Mouse (Mus musculus) activated CD4-positive, CD25-positive, alpha-beta regulatory T cell, adult 4 months (primary cell): ENCODE results near the gene Atf5. TPM values are rescaled to one million over a fixed set of nuclear protein-coding genes. Genes with fewer than 3 reads are reported as not detected.

ENCODE experiments used
- ATAC-seq: one replicate; pipeline ENCODE4 v1.8.0; 2017
- polyA plus RNA-seq, 2 experiments: library from polyadenylated mRNA; unstranded; fragments of 100-300 nt; shearing (Covaris generic); gene quantifications; one replicate each; pipeline ENCODE4 v1.2.1; 2017

Gene Atf5
- polyA plus RNA-seq, 2 experiments from 2014 or later, result 1.1 TPM; not detected in 1

DNA sequence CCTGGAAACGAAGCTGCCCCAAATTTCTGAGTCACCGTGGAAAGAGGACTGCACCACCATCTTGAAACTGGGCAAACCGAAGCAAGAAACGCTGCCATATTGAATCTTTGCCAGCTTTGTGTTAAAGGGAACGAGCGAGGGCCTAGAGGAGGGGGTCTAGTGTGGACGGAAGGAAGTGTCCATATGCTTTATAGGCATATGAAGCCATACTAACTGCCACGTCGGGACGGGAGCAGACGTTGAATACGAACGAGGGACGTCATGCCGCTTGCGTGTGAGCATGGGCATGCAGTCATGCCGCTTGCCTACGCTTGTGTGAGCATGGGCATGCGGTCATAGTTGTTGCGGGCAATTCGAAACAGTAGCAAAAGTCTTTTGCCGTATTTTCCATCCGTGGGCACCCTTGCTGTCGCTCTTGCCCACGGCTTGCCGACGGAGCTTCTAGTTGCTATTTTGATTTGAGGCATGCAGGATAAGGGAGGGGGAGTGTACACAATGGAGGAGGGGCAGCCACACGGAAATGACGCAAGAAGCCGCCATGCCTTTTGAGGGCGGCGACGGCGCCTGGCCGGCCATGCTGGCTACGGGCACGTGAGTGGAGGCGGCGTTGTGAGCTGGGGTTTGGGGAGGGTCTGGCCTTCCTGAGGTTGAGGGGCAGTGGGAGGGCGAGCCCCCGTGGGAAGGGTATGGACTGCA is 33.1 kb upstream of the Atf5 start:
- peak; percentile 42 for ATAC-seq

DNA sequence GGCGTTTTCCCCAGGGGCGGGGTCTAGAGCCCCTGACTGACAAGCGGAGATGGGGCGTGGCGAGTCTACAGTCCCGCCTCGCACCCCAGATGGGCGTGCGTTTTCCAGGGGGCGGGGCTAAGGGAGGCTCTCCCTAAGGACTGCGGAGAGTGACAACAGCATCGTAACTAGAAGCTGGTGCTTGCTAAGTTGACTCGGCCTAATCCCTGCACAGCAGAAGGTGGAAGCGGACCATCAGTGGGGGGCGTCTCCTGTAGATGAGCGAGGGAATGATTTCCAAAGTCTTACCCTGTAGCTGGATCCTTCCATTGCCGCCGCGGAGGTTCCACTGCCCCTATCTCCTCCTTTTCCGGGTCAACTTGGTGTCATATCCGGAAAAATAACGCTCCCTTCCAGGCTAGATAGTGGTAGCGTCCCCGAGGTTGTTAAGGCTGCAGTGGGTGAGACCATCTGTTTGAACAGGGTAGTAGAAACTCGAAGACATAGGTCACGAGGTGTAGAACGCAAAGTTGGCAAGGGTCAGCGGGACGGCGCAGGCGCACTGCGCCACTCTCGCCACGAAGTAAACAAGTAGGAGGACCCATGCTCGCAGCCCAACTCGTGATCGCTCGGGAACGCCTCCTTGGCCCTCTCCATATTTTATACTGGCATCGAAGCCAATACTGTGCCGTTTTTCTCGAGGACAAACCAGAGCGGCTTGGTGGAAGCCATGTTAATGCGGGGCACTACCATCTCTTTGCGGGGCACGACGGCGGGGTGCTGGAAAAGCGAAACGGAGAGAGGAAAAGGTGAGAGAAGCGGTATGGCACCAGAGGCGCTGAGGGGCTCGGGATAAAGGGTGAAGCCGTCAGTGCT is 32.3 kb upstream of the Atf5 start, which contains the start of the genes Akt1s1 and Tbc1d17:
Akt1s1 (plus strand) TSS at position 431 of the 855 bp plus-strand sequence.
Tbc1d17 (minus strand) TSS at position 519 of the 855 bp plus-strand sequence.
- ATAC-seq, result peak; percentile 82

DNA sequence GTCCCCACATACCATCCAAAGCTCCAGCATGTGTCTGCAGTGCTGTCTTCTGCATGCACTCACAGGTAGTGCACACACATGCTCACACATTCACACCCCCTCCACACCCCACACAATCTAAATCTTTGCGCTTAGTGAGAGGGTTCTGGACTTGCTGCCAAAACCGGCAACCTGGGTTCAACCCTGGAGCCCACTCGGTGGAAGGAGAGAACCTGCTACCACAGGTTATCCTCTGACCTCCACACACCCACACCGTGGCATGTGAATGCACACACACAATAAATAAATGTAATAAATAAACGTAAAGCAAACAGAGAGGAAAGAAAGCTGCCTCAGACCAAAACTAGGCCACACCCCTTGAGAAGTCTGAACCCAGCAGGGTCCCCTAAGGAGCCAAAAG is 31.3 kb upstream of the Atf5 start:
- ATAC-seq, result no peak

GRCm38 (mm10) chr7:44846804-44847203 is 30.3 kb upstream of the Atf5 start:
- no peak for ATAC-seq

- ATAC-seq, result no peak
Measured at GRCm38 (mm10) chr7:44845006-44845405, 28.5 kb upstream of the Atf5 start.

DNA sequence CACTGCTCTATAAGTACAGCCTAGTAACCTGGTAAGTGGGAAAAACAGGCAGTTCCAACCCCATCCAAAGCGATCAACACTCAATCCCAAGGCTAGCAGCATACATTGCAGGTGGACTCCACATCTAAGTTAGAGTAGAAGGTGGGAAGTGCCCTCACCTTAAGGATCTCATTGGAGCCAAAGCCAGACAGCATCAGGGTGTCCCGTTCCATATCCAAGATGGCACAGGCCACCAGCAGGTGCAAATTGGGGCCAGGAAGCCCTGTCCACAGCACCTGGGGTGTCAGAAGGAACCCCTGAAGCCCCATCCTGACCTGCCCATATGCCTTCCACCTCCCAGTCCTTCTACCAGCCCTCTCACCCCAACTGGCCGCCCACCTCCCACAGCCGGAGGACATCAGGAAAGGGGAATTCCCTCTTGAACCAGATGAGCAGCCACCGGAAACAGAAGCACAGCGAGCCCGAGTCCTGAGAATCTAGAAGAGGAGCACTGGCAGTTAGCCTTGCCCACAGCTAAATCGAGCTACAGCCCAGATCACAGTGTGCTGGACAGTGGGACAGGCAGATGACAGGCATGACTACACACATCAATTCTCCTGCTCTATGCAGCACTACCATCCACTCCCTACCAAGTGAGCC is 25.5 kb upstream of the Atf5 start:
- no peak for ATAC-seq

DNA sequence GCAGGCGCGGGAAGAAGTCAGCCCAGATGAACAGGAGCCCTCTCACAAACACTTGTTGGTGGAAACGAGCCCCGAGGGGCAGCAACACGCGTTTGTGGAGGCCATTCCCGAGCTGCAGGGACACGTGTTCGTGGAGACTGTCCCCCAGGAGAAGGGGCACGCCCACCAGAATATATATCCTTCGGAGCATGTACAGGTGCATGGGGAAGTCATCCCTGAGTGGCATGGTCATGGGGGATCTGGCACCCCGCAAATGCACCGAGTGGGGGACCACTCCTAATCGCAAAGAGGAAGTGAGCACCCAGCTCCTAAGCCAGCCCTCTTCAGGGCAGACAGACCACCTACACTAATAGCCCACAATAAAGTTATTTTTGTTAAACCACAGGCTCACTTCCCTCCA is 24.0 kb upstream of the Atf5 start:
- no peak for ATAC-seq

- ATAC-seq, result peak; percentile 63
Measured at GRCm38 (mm10) chr7:44839491-44840191, 23.2 kb upstream of the Atf5 start.

GRCm38 (mm10) chr7:44839171-44839490 is 22.7 kb upstream of the Atf5 start:
- ATAC-seq, result peak; percentile 34

DNA sequence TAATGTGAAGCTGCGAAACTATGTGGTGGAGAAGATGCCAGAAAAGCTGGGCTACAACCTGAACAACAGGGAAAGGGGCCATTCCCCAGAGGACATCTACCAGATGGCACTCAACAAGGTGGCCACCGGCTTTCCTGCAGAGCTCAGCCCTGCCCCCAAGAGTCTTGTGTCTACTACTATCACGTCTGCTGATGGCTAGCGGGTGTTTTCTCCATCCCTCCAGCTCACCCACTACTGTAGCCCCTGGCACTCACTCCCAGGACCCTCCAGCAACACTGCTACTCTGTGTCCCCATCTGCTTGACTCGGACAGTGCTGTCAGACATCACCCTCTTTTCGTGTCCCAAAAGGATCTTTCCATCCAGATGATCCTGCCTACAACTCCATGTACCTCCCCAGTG is 21.6 kb upstream of the Atf5 start:
- ATAC-seq, result no peak

DNA sequence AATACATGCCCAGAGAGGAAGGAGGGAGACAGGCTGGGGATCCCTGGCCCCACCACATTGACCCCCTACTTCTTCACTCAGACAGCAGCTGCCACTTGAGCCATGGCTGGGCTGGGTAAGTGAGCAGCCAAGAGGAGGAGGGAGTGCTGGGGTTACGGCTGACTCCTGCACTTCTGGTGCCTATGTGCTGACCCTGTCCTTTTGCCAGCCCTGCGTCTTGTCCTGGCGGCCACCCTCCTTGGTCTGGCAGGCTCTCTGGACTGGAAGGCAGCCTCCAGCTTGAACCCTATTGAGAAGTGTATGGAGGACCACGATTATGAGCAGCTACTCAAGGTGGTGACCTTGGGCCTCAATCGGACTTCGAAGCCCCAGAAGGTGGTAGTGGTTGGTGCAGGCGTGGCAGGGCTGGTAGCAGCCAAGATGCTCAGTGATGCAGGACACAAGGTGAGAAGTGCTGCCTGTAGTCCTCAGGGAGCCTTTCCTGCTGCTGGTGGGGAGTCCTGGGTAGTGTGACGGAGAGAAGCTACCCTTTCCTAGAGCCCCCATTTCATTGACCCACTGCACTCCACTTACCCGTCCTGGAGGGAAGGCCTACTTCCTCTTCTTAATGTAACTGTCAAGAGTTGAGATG is 20.1 kb upstream of the Atf5 start:
- ATAC-seq, result no peak

- ATAC-seq, result no peak
Measured at GRCm38 (mm10) chr7:44836016-44836404, 19.6 kb upstream of the Atf5 start.

DNA sequence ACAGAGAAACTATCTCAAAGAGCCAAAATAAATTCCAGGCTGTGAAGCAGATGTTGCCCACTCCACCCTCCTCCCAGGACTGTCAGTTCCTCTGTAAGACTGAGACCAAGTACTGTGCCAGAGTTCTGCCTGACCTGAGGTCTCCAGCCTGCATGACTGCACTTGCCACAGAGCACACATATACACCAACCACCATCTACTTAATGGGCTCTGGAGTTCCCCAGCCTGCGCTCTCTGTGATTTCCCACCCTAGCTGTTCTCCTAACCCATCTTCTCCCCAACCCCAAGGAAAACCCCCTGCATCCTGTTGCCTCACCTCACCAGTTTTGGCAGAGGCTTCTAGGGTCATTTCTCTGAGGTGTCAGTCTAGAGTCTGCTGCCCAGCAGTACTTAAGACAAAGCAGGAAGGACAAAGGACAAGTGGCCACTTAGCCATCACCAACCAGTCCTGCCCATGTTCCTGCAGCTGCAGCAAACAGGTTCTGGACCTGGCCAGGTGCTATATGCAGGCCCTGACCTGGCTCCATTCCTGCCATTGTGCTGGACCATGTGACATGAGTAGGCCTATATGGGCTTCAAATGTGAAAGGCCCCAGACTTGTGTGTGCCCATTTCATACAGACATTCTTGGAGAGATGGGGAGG is 19.0 kb upstream of the Atf5 start:
- no peak for ATAC-seq

DNA sequence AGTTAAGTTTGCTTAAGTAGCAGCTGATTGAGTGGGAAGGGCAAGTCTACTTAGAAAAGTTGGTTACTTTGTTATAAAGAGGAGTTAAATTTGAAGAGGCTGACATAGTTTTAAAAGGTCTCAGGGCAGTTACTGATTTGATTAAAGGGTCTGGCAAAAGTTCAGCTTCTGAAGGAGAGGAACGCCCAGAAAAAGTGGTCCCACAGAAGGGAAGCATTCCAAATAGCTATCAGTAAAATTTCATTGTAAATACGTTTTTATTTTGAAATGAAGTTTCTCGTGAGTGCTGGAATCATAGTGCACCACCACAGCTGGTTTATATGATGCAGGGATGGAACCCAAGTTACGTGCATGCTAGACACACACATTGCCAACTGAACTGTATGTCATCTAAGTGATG is 16.3 kb upstream of the Atf5 start:
- no peak for ATAC-seq

DNA sequence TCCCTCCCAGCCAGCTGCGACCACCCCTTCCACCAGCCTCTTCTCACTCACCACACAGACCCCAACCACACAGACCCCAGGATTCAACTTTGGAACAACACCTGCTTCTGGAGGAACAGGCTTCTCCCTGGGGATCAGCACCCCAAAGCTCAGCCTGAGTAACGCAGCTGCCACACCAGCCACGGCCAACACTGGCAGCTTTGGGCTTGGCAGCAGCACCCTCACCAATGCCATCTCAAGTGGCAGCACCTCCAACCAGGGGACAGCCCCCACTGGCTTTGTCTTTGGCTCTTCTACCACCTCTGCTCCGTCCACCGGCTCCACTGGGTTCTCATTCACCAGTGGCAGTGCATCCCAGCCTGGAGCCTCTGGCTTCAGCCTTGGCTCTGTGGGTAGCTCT is 12.2 kb upstream of the Atf5 start:
- ATAC-seq, result no peak

- no peak for ATAC-seq
Measured at GRCm38 (mm10) chr7:44826771-44827170, 10.3 kb upstream of the Atf5 start.

- ATAC-seq, result peak; percentile 57
Measured at GRCm38 (mm10) chr7:44824872-44825271, 8.4 kb upstream of the Atf5 start.

DNA sequence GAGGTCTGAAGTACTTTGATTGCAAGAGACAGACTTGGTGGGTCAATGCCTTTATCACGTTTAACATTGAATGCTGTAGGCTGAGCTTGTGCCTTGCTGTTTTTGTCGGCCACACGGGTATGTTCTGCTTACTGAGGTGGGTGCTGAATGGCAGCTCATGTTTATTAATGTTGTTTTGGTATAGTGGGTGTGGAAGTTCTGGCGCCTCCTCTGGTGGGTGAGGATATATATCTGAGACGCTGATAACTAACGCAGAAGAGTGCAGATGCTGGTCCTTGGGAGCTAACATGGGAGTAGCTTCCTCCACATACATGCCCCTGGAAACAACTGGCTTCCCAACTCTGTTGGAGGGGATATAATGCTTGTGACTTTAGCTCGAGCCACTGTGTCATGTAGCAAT is 7.0 kb upstream of the Atf5 start:
- no peak for ATAC-seq

DNA sequence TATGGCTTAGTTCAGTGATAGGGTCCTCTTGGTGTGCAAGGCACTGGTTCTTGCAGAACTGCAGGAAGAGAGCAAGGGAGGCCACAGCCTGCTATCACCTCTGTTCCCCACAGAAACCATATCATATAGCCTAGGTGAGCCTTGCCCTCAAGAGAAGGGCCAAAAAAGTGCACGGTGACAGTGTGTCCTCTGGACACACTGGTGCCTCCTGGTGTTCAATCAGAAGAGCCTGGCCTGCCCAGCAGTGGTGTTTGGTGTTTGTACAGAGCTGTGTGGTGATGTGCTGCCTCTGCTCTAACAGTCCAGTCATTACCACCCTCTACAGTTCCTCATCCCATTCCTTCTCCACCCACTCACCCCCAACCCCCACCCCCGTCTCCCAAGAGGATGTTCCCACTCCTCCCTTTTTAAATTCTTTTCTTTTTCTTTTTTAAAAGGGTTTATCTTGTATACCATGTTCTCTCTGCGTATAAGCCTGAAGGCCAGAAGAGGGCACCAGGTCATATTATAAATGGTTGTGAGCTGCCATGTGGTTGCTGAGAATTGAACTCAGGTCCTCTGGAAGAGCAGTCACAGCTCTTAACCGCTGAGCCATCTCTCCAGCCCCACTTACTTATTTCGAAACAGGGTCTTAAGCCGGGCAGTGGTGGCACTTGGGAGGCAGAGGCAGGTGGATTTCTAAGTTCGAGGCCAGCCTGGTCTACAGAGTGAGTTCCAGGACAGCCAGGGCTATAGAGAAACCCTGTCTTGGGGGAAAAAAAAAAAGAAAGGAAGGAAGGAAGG is 5.4 kb upstream of the Atf5 start:
- ATAC-seq, result no peak

DNA sequence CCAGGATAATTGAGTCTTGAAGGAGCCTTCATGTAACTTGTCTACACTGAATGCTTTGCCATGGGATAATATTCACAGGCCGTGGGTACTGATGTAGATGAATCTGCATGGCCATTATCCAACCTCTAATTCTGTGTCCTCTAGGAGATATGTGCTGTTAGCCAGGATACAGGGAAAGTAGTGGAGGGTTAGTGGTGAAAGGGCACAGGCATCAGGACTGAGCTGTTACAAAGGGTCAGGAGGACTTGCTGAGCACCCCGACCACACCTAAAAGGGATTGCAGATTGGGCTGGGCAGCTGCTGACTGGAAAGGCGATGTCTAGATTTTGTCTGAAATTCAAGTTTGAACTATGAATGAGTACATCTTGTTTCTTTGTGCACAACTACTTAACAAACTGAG is 4.1 kb upstream of the Atf5 start:
- no peak for ATAC-seq

- ATAC-seq, result no peak
Measured at GRCm38 (mm10) chr7:44819863-44820262, 3.4 kb upstream of the Atf5 start.
